Mouse (Mus musculus): ENCODE measurements around the gene Tmem235. TPM values are rescaled to one million over a fixed set of nuclear protein-coding genes. Genes with fewer than 3 reads are reported as not detected.

Gene Tmem235
- polyA plus RNA-seq, 1 experiment from 2014 or later = not detected

DNA sequence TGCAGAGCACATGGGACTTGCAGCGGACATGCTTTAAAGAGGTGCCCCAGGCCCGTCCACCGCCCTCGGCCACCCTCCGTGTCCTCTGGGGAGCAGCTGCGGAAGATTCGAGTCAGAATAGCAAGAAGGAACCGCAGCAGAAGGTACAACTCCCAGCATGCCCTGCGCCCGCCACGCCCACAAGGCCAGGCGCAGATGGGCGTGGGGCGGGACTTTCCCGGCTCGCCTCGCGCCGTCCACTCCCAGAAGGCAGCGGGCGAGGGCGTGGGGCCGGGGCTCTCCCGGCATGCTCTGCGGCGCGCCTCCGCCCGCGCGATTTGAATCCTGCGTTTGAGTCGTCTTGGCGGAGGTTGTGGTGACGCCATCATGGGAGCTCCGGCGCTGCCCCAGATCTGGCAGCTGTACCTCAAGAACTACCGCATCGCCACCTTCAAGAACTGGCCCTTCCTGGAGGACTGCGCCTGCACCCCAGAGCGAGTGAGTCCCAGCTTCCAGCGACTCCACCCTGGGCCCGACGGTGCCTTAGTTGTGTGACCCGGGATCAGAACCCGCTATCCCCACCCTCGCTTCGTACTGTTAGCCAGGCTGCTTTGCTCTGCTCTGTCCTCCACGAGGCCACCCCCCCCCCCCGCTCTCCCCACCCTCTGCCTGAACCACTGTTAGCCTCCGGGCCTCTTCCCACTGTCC is 11.4 kb upstream of the Tmem235 start, which contains the start of gene Birc5:
Gene Birc5, plus strand, starts transcription at position 267 of the 687 bp plus-strand sequence.
- DNase-seq (ENCODE audit: low spot score) = peak; percentile 99
- under 1% methylated on average over 51 of the region's 51 CpGs for WGBS

DNA sequence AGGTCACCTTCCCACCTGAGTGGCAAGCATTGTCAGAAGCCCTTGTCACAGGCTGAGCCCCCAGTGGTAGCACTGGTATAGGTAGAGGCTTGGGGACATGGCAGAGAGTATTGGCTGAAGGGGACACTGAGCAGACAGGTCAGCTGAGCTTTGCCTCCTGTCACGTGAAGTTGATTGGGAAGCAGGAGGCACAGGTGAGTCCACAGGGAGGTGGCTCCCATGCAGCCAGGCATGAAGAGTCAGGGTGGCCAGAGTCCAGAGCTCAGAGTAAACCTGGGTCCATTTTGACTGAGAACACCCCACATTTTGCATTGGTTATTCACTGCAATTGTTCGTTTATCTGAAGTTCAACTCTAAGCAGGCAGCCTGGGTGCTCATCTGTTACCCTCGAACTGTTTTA is 7.7 kb upstream of the Tmem235 start:
- Histone ChIP-seq H3K4me1 (replicated peaks; ENCODE audit: control insufficient read depth, insufficient read depth, low read length) (peaks cover 12% of the 10 kb centered on the region; the same call in 1 of the 2 replicates), H3K27ac (ENCODE audit: low read depth, low read length) (no peak overlapping the region), H3K27me3 (ENCODE audit: control insufficient read depth, insufficient read depth, low read length) (no peaks in the 10 kb centered on the region), H3K9ac (ENCODE audit: low read depth, low read length) (no peak overlapping the region), H3K9me3 (ENCODE audit: control insufficient read depth, low read length) (no peaks in the 10 kb centered on the region), H3K4me3 (ENCODE audit: low read depth, low read length) (no peak overlapping the region), H3K4me2 (replicated peaks; ENCODE audit: low read depth, low read length) (no peak overlapping the region), H3K36me3 (ENCODE audit: control insufficient read depth, insufficient read depth, low read length) (peaks cover 29% of the 10 kb centered on the region)
- no peak for ATAC-seq (ENCODE audit: low FRiP score)
- no peak for DNase-seq (ENCODE audit: low spot score)
- WGBS = 90% methylated on average over 3 of the region's 3 CpGs

More for the DNA sequence above, 11.4 kb upstream of the Tmem235 start, which contains the start of gene Birc5:
- peaks cover 12% of the 10 kb centered on the region; the same call in 1 of the 2 replicates for H3K4me1 ChIP-seq (replicated peaks; ENCODE audit: control insufficient read depth, insufficient read depth, low read length)
- peak within 1 kb of the TSS; percentile 91 for H3K27ac ChIP-seq (ENCODE audit: low read depth, low read length)
- H3K36me3 ChIP-seq (ENCODE audit: control insufficient read depth, insufficient read depth, low read length) = 0 out of 2 replicates have a peak, but pooled peaks cover 8% of the 10 kb centered on the region
- H3K27me3 ChIP-seq (ENCODE audit: control insufficient read depth, insufficient read depth, low read length) = no peaks in the 10 kb centered on the region
- no peaks in the 10 kb centered on the region for H3K9me3 ChIP-seq (ENCODE audit: control insufficient read depth, low read length)
- ATAC-seq (ENCODE audit: low FRiP score) = peak; percentile 94
- H3K4me3 ChIP-seq (ENCODE audit: low read depth, low read length) = peak within 1 kb of the TSS; percentile 68
- H3K9ac ChIP-seq (ENCODE audit: low read depth, low read length) = peak within 1 kb of the TSS; percentile 72
- H3K4me2 ChIP-seq (replicated peaks; ENCODE audit: low read depth, low read length) = peak within 1 kb of the TSS; percentile 44

DNA sequence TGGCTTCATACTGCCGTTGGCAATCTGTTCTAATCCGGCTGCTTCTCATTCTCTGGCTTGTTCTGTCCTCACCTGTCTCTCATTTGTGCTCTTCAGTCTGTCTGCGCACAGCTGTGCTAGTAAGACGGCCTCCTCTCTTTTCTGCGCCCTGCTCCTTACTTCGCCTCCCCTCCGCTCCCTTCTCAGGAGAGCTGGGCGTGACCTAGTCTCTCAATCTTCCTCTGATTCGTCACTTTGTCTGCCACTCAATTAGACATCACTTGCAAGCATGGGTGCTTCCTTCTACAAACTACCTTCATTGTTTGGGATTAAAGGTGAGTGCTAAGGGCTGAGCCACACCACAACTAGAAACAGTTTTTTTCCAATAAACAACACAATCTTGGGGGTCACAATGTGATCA is 6.3 kb upstream of the Tmem235 start:
- H3K36me3 ChIP-seq (ENCODE audit: control insufficient read depth, insufficient read depth, low read length) = peaks cover 29% of the 10 kb centered on the region
- no peak overlapping the region for H3K9ac ChIP-seq (ENCODE audit: low read depth, low read length)
- H3K27me3 ChIP-seq (ENCODE audit: control insufficient read depth, insufficient read depth, low read length) = 0 out of 2 replicates have a peak, but pooled peaks cover 4% of the 10 kb centered on the region
- DNase-seq (ENCODE audit: low spot score) (no peak), ATAC-seq (ENCODE audit: low FRiP score) (no peak)
- no peak overlapping the region for H3K4me2 ChIP-seq (replicated peaks; ENCODE audit: low read depth, low read length)
- H3K9me3 ChIP-seq (ENCODE audit: control insufficient read depth, low read length) = no peaks in the 10 kb centered on the region
- H3K4me3 ChIP-seq (ENCODE audit: low read depth, low read length) = no peak overlapping the region
- H3K4me1 ChIP-seq (replicated peaks; ENCODE audit: control insufficient read depth, insufficient read depth, low read length) = peaks cover 7% of the 10 kb centered on the region; the same call in 1 of the 2 replicates
- H3K27ac ChIP-seq (ENCODE audit: low read depth, low read length) = no peak overlapping the region
- 95% methylated on average over 9 of the region's 9 CpGs for WGBS

DNA sequence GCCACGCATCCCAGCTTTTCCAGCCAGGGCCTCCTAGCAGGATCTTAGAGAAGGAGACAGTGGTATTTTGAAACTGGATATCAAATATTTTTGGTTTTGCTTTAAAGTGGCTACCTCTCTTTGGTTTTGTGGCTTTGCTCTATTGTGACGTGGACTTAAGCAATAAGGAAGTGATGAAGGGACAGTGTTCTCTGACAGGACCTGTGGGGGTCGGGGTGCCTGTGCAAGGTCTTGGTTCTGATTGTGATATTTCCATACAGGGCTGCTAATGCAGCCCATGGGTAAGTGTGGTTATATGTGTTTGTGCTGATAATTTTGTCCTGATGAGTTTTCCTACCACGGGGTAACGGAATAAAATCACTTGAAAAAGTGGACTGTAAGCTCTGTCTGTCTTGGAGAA is 5.2 kb upstream of the Tmem235 start:
- 95% methylated on average over 5 of the region's 5 CpGs for WGBS
- peaks cover 11% of the 10 kb centered on the region for H3K27me3 ChIP-seq (ENCODE audit: control insufficient read depth, insufficient read depth, low read length)
- DNase-seq (ENCODE audit: low spot score) (no peak), ATAC-seq (ENCODE audit: low FRiP score) (no peak)
- H3K4me1 ChIP-seq (replicated peaks; ENCODE audit: control insufficient read depth, insufficient read depth, low read length) = peaks cover under 1% of the 10 kb centered on the region; the same call in 1 of the 2 replicates
- H3K36me3 ChIP-seq (ENCODE audit: control insufficient read depth, insufficient read depth, low read length) = peaks cover 29% of the 10 kb centered on the region
- H3K9me3 ChIP-seq (ENCODE audit: control insufficient read depth, low read length) = no peaks in the 10 kb centered on the region
- no peak overlapping the region for H3K4me3 ChIP-seq (ENCODE audit: low read depth, low read length)
- no peak overlapping the region for H3K9ac ChIP-seq (ENCODE audit: low read depth, low read length)
- H3K4me2 ChIP-seq (replicated peaks; ENCODE audit: low read depth, low read length) = no peak overlapping the region
- H3K27ac ChIP-seq (ENCODE audit: low read depth, low read length) = no peak overlapping the region

DNA sequence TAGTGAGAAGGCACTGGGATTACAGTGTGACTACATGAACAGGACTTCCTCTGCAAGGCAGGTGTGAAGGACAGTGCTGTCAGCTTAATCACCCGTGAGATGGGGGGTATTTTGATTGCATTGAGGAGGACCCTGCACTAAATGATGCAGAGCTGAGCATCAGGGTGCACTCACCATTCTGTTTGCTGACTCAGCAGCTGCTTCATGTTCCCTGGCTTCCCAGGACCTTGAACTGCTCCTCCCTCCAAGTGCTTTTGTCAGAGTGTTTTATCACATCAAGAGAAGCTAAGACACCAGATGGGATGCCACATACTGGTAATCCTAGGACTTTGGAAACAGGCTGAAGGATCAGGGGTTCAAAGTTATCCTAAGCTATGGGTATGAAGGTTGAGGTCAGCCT is 4.6 kb upstream of the Tmem235 start:
- ATAC-seq (ENCODE audit: low FRiP score) = no peak
- peaks cover 29% of the 10 kb centered on the region for H3K36me3 ChIP-seq (ENCODE audit: control insufficient read depth, insufficient read depth, low read length)
- 87% methylated on average over 1 of the region's 1 CpGs for WGBS

DNA sequence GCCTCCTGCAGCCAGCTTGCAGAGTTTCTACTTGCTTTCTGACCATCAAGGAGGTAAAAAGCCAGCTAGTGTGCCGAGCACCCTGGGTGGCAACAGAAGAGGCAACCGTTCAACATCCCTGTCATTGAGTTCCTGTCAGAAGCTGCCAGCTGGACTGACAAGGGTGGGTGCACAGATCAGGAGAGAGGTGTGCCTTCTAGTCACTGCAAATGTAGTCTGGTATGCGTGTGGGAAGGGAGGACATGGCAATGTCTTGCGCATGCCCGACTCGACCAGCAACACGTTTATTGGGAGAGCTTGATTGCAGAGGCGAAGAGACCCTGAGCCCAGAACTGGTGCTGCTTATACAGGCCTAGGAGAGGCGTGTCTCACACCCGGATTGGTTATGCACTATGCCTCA is 3.1 kb upstream of the Tmem235 start:
- Histone ChIP-seq H3K9ac (ENCODE audit: low read depth, low read length) (no peak overlapping the region), H3K27ac (ENCODE audit: low read depth, low read length) (no peak overlapping the region), H3K27me3 (ENCODE audit: control insufficient read depth, insufficient read depth, low read length) (peaks cover 20% of the 10 kb centered on the region), H3K36me3 (ENCODE audit: control insufficient read depth, insufficient read depth, low read length) (peaks cover 29% of the 10 kb centered on the region), H3K9me3 (ENCODE audit: control insufficient read depth, low read length) (no peaks in the 10 kb centered on the region), H3K4me1 (replicated peaks; ENCODE audit: control insufficient read depth, insufficient read depth, low read length) (no peaks in the 10 kb centered on the region; the same call in 1 of the 2 replicates), H3K4me3 (ENCODE audit: low read depth, low read length) (no peak overlapping the region), H3K4me2 (replicated peaks; ENCODE audit: low read depth, low read length) (no peak overlapping the region)
- WGBS = 91% methylated on average over 10 of the region's 10 CpGs
- ATAC-seq (ENCODE audit: low FRiP score) (no peak), DNase-seq (ENCODE audit: low spot score) (no peak)

More for the DNA sequence above, 4.6 kb upstream of the Tmem235 start:
- no peak overlapping the region for H3K4me3 ChIP-seq (ENCODE audit: low read depth, low read length)
- no peak overlapping the region for H3K9ac ChIP-seq (ENCODE audit: low read depth, low read length)
- no peaks in the 10 kb centered on the region for H3K9me3 ChIP-seq (ENCODE audit: control insufficient read depth, low read length)
- no peaks in the 10 kb centered on the region; the same call in 1 of the 2 replicates for H3K4me1 ChIP-seq (replicated peaks; ENCODE audit: control insufficient read depth, insufficient read depth, low read length)
- no peak overlapping the region for H3K27ac ChIP-seq (ENCODE audit: low read depth, low read length)
- no peak overlapping the region for H3K4me2 ChIP-seq (replicated peaks; ENCODE audit: low read depth, low read length)
- DNase-seq (ENCODE audit: low spot score) = no peak
- peaks cover 17% of the 10 kb centered on the region for H3K27me3 ChIP-seq (ENCODE audit: control insufficient read depth, insufficient read depth, low read length)

DNA sequence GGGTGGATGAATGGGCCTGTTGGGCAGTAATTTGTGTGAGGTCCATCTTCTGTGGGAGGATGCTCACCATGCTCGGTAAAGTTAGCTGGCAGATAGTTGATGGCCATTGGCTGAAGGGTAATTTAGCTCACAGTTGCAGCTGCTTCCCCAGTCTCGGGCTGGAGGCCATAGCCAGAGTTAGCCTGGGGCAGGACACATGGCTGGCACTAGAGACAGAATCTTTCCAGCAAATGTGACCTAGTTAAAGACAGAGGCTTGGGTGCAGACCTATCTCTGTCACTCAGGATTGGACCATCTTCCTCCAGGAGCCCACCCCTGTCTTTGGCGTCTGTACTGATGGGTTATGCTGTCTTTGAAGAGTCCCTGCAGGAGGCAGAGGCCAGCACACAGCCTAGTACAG is 2.2 kb upstream of the Tmem235 start:
- H3K9ac ChIP-seq (ENCODE audit: low read depth, low read length) = no peak overlapping the region
- 52% methylated on average over 3 of the region's 3 CpGs for WGBS
- H3K27me3 ChIP-seq (ENCODE audit: control insufficient read depth, insufficient read depth, low read length) = peaks cover 20% of the 10 kb centered on the region
- H3K4me2 ChIP-seq (replicated peaks; ENCODE audit: low read depth, low read length) = no peak overlapping the region
- H3K36me3 ChIP-seq (ENCODE audit: control insufficient read depth, insufficient read depth, low read length) = peaks cover 24% of the 10 kb centered on the region
- no peak overlapping the region for H3K27ac ChIP-seq (ENCODE audit: low read depth, low read length)
- no peak overlapping the region for H3K4me3 ChIP-seq (ENCODE audit: low read depth, low read length)
- DNase-seq (ENCODE audit: low spot score) = no peak
- no peaks in the 10 kb centered on the region for H3K9me3 ChIP-seq (ENCODE audit: control insufficient read depth, low read length)
- H3K4me1 ChIP-seq (replicated peaks; ENCODE audit: control insufficient read depth, insufficient read depth, low read length) = no peaks in the 10 kb centered on the region; the same call in 1 of the 2 replicates
- no peak for ATAC-seq (ENCODE audit: low FRiP score)

DNA sequence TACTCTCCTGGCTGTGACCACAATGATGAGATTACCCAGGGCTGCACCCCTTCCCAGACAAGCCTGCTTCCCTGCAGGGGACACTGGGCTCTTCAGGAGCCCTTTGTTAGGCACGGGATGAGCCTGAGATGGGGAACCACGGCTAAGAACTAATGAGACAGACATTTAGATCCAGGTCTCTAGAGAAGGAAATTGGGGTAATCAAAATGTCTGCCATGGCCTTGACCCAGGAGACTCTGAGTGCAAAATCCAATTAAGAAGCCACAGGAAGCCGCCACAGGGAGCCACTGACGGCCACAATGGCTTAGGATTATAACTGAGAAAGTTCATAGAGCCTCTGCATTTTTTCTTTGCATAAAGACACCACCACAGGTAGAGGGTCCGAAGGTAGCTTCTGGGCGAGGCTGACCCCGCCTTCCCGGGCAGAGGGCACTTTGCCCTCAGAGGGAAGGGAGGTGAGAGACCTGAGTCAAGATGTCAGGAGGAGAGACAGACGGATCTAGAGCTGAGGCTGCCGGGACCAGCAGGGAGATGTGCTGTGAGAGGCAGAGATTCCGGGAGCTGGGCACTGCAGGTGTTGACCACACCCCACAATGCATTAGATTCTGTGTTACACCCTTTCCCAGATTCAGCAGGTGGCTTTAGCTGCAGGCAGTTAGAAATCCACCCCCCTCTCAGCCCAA is 2.8 kb downstream of the Tmem235 start:
- Histone ChIP-seq H3K9me3 (ENCODE audit: control insufficient read depth, low read length) (no peaks in the 10 kb centered on the region), H3K4me3 (ENCODE audit: low read depth, low read length) (no peak overlapping the region), H3K4me1 (replicated peaks; ENCODE audit: control insufficient read depth, insufficient read depth, low read length) (peaks cover 7% of the 10 kb centered on the region), H3K27me3 (ENCODE audit: control insufficient read depth, insufficient read depth, low read length) (peaks cover 22% of the 10 kb centered on the region), H3K4me2 (replicated peaks; ENCODE audit: low read depth, low read length) (no peak overlapping the region), H3K27ac (ENCODE audit: low read depth, low read length) (no peak overlapping the region), H3K9ac (ENCODE audit: low read depth, low read length) (no peak overlapping the region), H3K36me3 (ENCODE audit: control insufficient read depth, insufficient read depth, low read length) (no peaks in the 10 kb centered on the region)
- 31% methylated on average over 11 of the region's 11 CpGs for WGBS
- no peak for DNase-seq (ENCODE audit: low spot score)
- no peak for ATAC-seq (ENCODE audit: low FRiP score)
